Mouse (Mus musculus): ENCODE measurements at regions not wholly inside any gene's neighbourhood (a gene's known extent, or its start where the extent isn't known, plus 50 kb on each side); places are given as distances from the start of the nearest gene placed in this dataset.

- TF ChIP-seq MAX (IDR thresholded peaks at IDR 0.05; ENCODE audit: low read length): no peak
- no peak for TF ChIP-seq CTCF (IDR thresholded peaks at IDR 0.05 in 2 of 3, conservative IDR thresholded peaks at IDR 0.05 in 1 of 3; ENCODE audit: control insufficient read depth in 1 of 3, insufficient read depth in 1 of 3, low read depth in 2 of 3, low read length in 3 of 3, poor library complexity in 1 of 3, severe bottlenecking in 1 of 3)
- TF ChIP-seq POLR2A (IDR thresholded peaks at IDR 0.05; ENCODE audit: control insufficient read depth in 1 of 2, insufficient read depth in 1 of 2, low read depth in 1 of 2, low read length in 2 of 2, poor library complexity in 1 of 2): no peak
- TF ChIP-seq ZNF384 (IDR thresholded peaks at IDR 0.05; ENCODE audit: low read depth, low read length): no peak
- TF ChIP-seq E2F4 (IDR thresholded peaks at IDR 0.05; ENCODE audit: borderline replicate concordance, low read depth, low read length): no peak
- TF ChIP-seq MAZ (IDR thresholded peaks at IDR 0.05; ENCODE audit: low read depth, low read length): no peak
- no peak for TF ChIP-seq RCOR1 (IDR thresholded peaks at IDR 0.05; ENCODE audit: low read depth, low read length)
- TF ChIP-seq POLR2AphosphoS5 (IDR thresholded peaks at IDR 0.05; ENCODE audit: borderline replicate concordance, low read depth, low read length): no peak
- no peak for TF ChIP-seq EP300 (IDR thresholded peaks at IDR 0.05; ENCODE audit: low read depth in 1 of 2, low read length in 2 of 2)
- no peak for TF ChIP-seq USF2 (IDR thresholded peaks at IDR 0.05; ENCODE audit: borderline replicate concordance in 1 of 2, insufficient read depth in 1 of 2, low read depth in 1 of 2, low read length in 2 of 2)
- no peak for TF ChIP-seq SIN3A (IDR thresholded peaks at IDR 0.05; ENCODE audit: low read length)
Observed at GRCm38 (mm10) chr14:46296275-46296674, 82.9 kb upstream of the Gm15217 start.

Data from MEL (cell line).